Mouse (Mus musculus): ENCODE results near the gene Pepd. TPM values are rescaled to one million over a fixed set of nuclear protein-coding genes. Genes with fewer than 3 reads are reported as not detected.

Pepd gene
- polyA plus RNA-seq, 1 experiment from 2014 or later, result 44.5 TPM

GRCm38 (mm10) chr7:34938636-34939261, 26.6 kb downstream of the Pepd start:
- Histone ChIP-seq H3K9me3 (ENCODE audit: low read length) (no peaks in the 10 kb centered on the region), H3K36me3 (ENCODE audit: insufficient read depth, low read length) (0 out of 2 replicates have a peak, but pooled peaks cover 11% of the 10 kb centered on the region), H3K9ac (replicated peaks; ENCODE audit: low read depth) (no peak overlapping the region), H3K4me2 (replicated peaks; ENCODE audit: low read depth, low read length) (no peak overlapping the region), H3K27ac (ENCODE audit: low read length) (no peak overlapping the region), H3K27me3 (replicated peaks; ENCODE audit: insufficient read depth, low read length) (no peaks in the 10 kb centered on the region), H3K4me3 (ENCODE audit: low read depth, low read length) (no peak overlapping the region), H3K4me1 (ENCODE audit: insufficient read depth, low read depth, low read length) (no peaks in the 10 kb centered on the region)
- DNase-seq (ENCODE audit: low spot score) (no peak), ATAC-seq (no peak)
- TF ChIP-seq EP300 (IDR thresholded peaks at IDR 0.05) (no peak), CTCF (IDR thresholded peaks at IDR 0.05) (no peak)
- 88% methylated on average over 7 of the region's 7 CpGs for WGBS

- Histone ChIP-seq H3K36me3 (ENCODE audit: insufficient read depth, low read length) (0 out of 2 replicates have a peak, but pooled peaks cover 11% of the 10 kb centered on the region), H3K4me3 (ENCODE audit: low read depth, low read length) (no peak overlapping the region), H3K4me2 (replicated peaks; ENCODE audit: low read depth, low read length) (no peak overlapping the region), H3K4me1 (ENCODE audit: insufficient read depth, low read depth, low read length) (no peaks in the 10 kb centered on the region), H3K27ac (ENCODE audit: low read length) (no peak overlapping the region), H3K27me3 (replicated peaks; ENCODE audit: insufficient read depth, low read length) (no peaks in the 10 kb centered on the region), H3K9me3 (ENCODE audit: low read length) (no peaks in the 10 kb centered on the region), H3K9ac (replicated peaks; ENCODE audit: low read depth) (no peak overlapping the region)
- no peak for DNase-seq (ENCODE audit: low spot score)
- TF ChIP-seq CTCF (IDR thresholded peaks at IDR 0.05) (no peak), EP300 (IDR thresholded peaks at IDR 0.05) (no peak)
- peak; percentile 28; the same call in 1 of the 2 replicates for ATAC-seq
- 68% methylated on average over 14 of the region's 14 CpGs for WGBS
These were observed 27.2 kb downstream of the Pepd start for GRCm38 (mm10) chr7:34939262-34939951.

- Histone ChIP-seq H3K9ac (replicated peaks; ENCODE audit: low read depth) (no peak overlapping the region), H3K27ac (ENCODE audit: low read length) (no peak overlapping the region), H3K4me3 (ENCODE audit: low read depth, low read length) (no peak overlapping the region), H3K36me3 (ENCODE audit: insufficient read depth, low read length) (0 out of 2 replicates have a peak, but pooled peaks cover 7% of the 10 kb centered on the region), H3K4me1 (ENCODE audit: insufficient read depth, low read depth, low read length) (no peaks in the 10 kb centered on the region), H3K27me3 (replicated peaks; ENCODE audit: insufficient read depth, low read length) (no peaks in the 10 kb centered on the region), H3K4me2 (replicated peaks; ENCODE audit: low read depth, low read length) (no peak overlapping the region), H3K9me3 (ENCODE audit: low read length) (no peaks in the 10 kb centered on the region)
- ATAC-seq, result no peak
- TF ChIP-seq CTCF (IDR thresholded peaks at IDR 0.05), result no peak
- no peak for TF ChIP-seq EP300 (IDR thresholded peaks at IDR 0.05)
- WGBS, result 76% methylated on average over 7 of the region's 7 CpGs
- DNase-seq (ENCODE audit: low spot score), result no peak
These were observed 27.8 kb downstream of the Pepd start for GRCm38 (mm10) chr7:34939952-34940312.

- Histone ChIP-seq H3K4me1 (ENCODE audit: insufficient read depth, low read depth, low read length) (no peaks in the 10 kb centered on the region), H3K4me3 (ENCODE audit: low read depth, low read length) (no peak overlapping the region), H3K27ac (ENCODE audit: low read length) (no peak overlapping the region), H3K9ac (replicated peaks; ENCODE audit: low read depth) (no peak overlapping the region), H3K36me3 (ENCODE audit: insufficient read depth, low read length) (0 out of 2 replicates have a peak, but pooled peaks cover 4% of the 10 kb centered on the region), H3K9me3 (ENCODE audit: low read length) (no peaks in the 10 kb centered on the region), H3K4me2 (replicated peaks; ENCODE audit: low read depth, low read length) (no peak overlapping the region), H3K27me3 (replicated peaks; ENCODE audit: insufficient read depth, low read length) (no peaks in the 10 kb centered on the region)
- TF ChIP-seq CTCF (IDR thresholded peaks at IDR 0.05), result peak; percentile 54
- no peak for TF ChIP-seq EP300 (IDR thresholded peaks at IDR 0.05)
- DNase-seq (ENCODE audit: low spot score) (peak; percentile 47), ATAC-seq (peak; percentile 79)
- 48% methylated on average over 4 of the region's 4 CpGs for WGBS
These were observed 31.5 kb downstream of the Pepd start for GRCm38 (mm10) chr7:34943581-34944123.

- TF ChIP-seq CTCF (IDR thresholded peaks at IDR 0.05), result no peak
- no peak for TF ChIP-seq EP300 (IDR thresholded peaks at IDR 0.05)
These were observed 34.2 kb downstream of the Pepd start for GRCm38 (mm10) chr7:34946269-34946925.

GRCm38 (mm10) chr7:34954548-34954947, 42.4 kb downstream of the Pepd start:
- Histone ChIP-seq H3K4me1 (ENCODE audit: insufficient read depth, low read depth, low read length) (no peaks in the 10 kb centered on the region; the same call in 1 of the 2 replicates), H3K27me3 (replicated peaks; ENCODE audit: insufficient read depth, low read length) (no peaks in the 10 kb centered on the region), H3K36me3 (ENCODE audit: insufficient read depth, low read length) (no peaks in the 10 kb centered on the region), H3K4me2 (replicated peaks; ENCODE audit: low read depth, low read length) (no peak overlapping the region), H3K4me3 (ENCODE audit: low read depth, low read length) (no peak overlapping the region), H3K27ac (ENCODE audit: low read length) (peak overlapping the region; percentile 51; the same call in 1 of the 2 replicates), H3K9ac (replicated peaks; ENCODE audit: low read depth) (no peak overlapping the region), H3K9me3 (ENCODE audit: low read length) (no peaks in the 10 kb centered on the region)
- ATAC-seq (peak; percentile 72), DNase-seq (ENCODE audit: low spot score) (peak; percentile 37)
- no peak for TF ChIP-seq CTCF (IDR thresholded peaks at IDR 0.05)
- no peak for TF ChIP-seq EP300 (IDR thresholded peaks at IDR 0.05)
- 64% methylated on average over 9 of the region's 9 CpGs for WGBS

More at GRCm38 (mm10) chr7:34946269-34946925, 34.2 kb downstream of the Pepd start:
- DNase-seq (ENCODE audit: low spot score) (no peak), ATAC-seq (no peak)
- Histone ChIP-seq H3K9ac (replicated peaks; ENCODE audit: low read depth) (no peak overlapping the region), H3K27ac (ENCODE audit: low read length) (no peak overlapping the region), H3K27me3 (replicated peaks; ENCODE audit: insufficient read depth, low read length) (no peaks in the 10 kb centered on the region), H3K9me3 (ENCODE audit: low read length) (no peaks in the 10 kb centered on the region), H3K4me1 (ENCODE audit: insufficient read depth, low read depth, low read length) (no peaks in the 10 kb centered on the region), H3K4me2 (replicated peaks; ENCODE audit: low read depth, low read length) (no peak overlapping the region), H3K4me3 (ENCODE audit: low read depth, low read length) (no peak overlapping the region), H3K36me3 (ENCODE audit: insufficient read depth, low read length) (0 out of 2 replicates have a peak, but pooled peaks cover 4% of the 10 kb centered on the region)
- 92% methylated on average over 7 of the region's 7 CpGs for WGBS
